Mouse (Mus musculus): ENCODE results near the gene Sfxn4.
"Not testable (repeated sequence)": the region's sequence is repeated elsewhere in the genome, so short reads cannot be mapped to it uniquely, and the experiment has no call there.

The Sfxn4 gene

GRCm38 (mm10) chr19:60860868-60861700, at the start of gene Sfxn4:
Gene Sfxn4 (minus strand): TSS chr19:60861479.
- peak; percentile 67 for DNase-seq (ENCODE audit: extremely low read depth, low read depth, low spot score)

- DNase-seq (ENCODE audit: extremely low read depth, low read depth, low spot score): no peak
These were observed 49.0 kb upstream of the Sfxn4 start for GRCm38 (mm10) chr19:60910304-60910703.

GRCm38 (mm10) chr19:60905477-60905876, 44.2 kb upstream of the Sfxn4 start:
- no peak for DNase-seq (ENCODE audit: extremely low read depth, low read depth, low spot score)

GRCm38 (mm10) chr19:60903971-60904370, 42.7 kb upstream of the Sfxn4 start:
- DNase-seq (ENCODE audit: extremely low read depth, low read depth, low spot score): no peak

- DNase-seq (ENCODE audit: extremely low read depth, low read depth, low spot score): no peak
These were observed 41.9 kb upstream of the Sfxn4 start for GRCm38 (mm10) chr19:60903139-60903538.

GRCm38 (mm10) chr19:60895251-60895880, 34.1 kb upstream of the Sfxn4 start:
- no peak for DNase-seq (ENCODE audit: extremely low read depth, low read depth, low spot score)

- no peak for DNase-seq (ENCODE audit: extremely low read depth, low read depth, low spot score)
These were observed 30.8 kb upstream of the Sfxn4 start for GRCm38 (mm10) chr19:60891934-60892547.

- DNase-seq (ENCODE audit: extremely low read depth, low read depth, low spot score): no peak
These were observed 29.8 kb upstream of the Sfxn4 start for GRCm38 (mm10) chr19:60891123-60891470.

GRCm38 (mm10) chr19:60890391-60891122, 29.3 kb upstream of the Sfxn4 start:
- no peak for DNase-seq (ENCODE audit: extremely low read depth, low read depth, low spot score)

- no peak for DNase-seq (ENCODE audit: extremely low read depth, low read depth, low spot score)
These were observed 28.5 kb upstream of the Sfxn4 start, which contains the start of gene Grk5 for GRCm38 (mm10) chr19:60889714-60890315. Gene Grk5 (plus strand): TSS chr19:60889749.

- no peak for DNase-seq (ENCODE audit: extremely low read depth, low read depth, low spot score)
These were observed 27.9 kb upstream of the Sfxn4 start for GRCm38 (mm10) chr19:60889101-60889713.

- no peak for DNase-seq (ENCODE audit: extremely low read depth, low read depth, low spot score)
These were observed 26.4 kb upstream of the Sfxn4 start for GRCm38 (mm10) chr19:60887637-60888036.

GRCm38 (mm10) chr19:60883129-60883528, 21.9 kb upstream of the Sfxn4 start:
- DNase-seq (ENCODE audit: extremely low read depth, low read depth, low spot score): no peak

GRCm38 (mm10) chr19:60874064-60874694, 12.9 kb upstream of the Sfxn4 start, which contains the start of gene Prdx3:
Gene Prdx3 (minus strand): TSS chr19:60874556.
- no peak for DNase-seq (ENCODE audit: extremely low read depth, low read depth, low spot score)

GRCm38 (mm10) chr19:60873501-60873900, 12.2 kb upstream of the Sfxn4 start:
- DNase-seq (ENCODE audit: extremely low read depth, low read depth, low spot score): no peak

GRCm38 (mm10) chr19:60872272-60872671, 11.0 kb upstream of the Sfxn4 start:
- DNase-seq (ENCODE audit: extremely low read depth, low read depth, low spot score): no peak

- no peak for DNase-seq (ENCODE audit: extremely low read depth, low read depth, low spot score)
These were observed 10.1 kb upstream of the Sfxn4 start for GRCm38 (mm10) chr19:60871366-60871765.

GRCm38 (mm10) chr19:60870489-60870888, 9.2 kb upstream of the Sfxn4 start:
- no peak for DNase-seq (ENCODE audit: extremely low read depth, low read depth, low spot score)

- not testable (repeated sequence) for DNase-seq (ENCODE audit: extremely low read depth, low read depth, low spot score)
These were observed 4.9 kb upstream of the Sfxn4 start for GRCm38 (mm10) chr19:60866169-60866568.

- no peak for DNase-seq (ENCODE audit: extremely low read depth, low read depth, low spot score)
These were observed 15.5 kb downstream of the Sfxn4 start for GRCm38 (mm10) chr19:60845731-60846130.
